Mouse (Mus musculus): ENCODE data around the gene Mmp20. TPM values are rescaled to one million over a fixed set of nuclear protein-coding genes. Genes with fewer than 3 reads are reported as not detected.

Mmp20 gene
- polyA plus RNA-seq, 1 experiment from 2014 or later: not detected

- 81% methylated on average over 4 of the region's 4 CpGs for WGBS
- Histone ChIP-seq H3K4me3 (no peak overlapping the region), H3K4me1 (no peaks in the 10 kb centered on the region), H3K27ac (no peak overlapping the region), H3K9me3 (replicated peaks) (no peaks in the 10 kb centered on the region), H3K27me3 (ENCODE audit: low read depth, poor library complexity, severe bottlenecking) (no peaks in the 10 kb centered on the region), H3K36me3 (no peaks in the 10 kb centered on the region)
- no peak for DNase-seq (ENCODE audit: low spot score)
These were observed 29.9 kb downstream of the Mmp20 start for GRCm38 (mm10) chr9:7657946-7658345.

- Histone ChIP-seq H3K4me3 (no peak overlapping the region), H3K9me3 (replicated peaks) (no peaks in the 10 kb centered on the region), H3K36me3 (no peaks in the 10 kb centered on the region), H3K27ac (no peak overlapping the region), H3K4me1 (no peaks in the 10 kb centered on the region), H3K27me3 (ENCODE audit: low read depth, poor library complexity, severe bottlenecking) (no peaks in the 10 kb centered on the region)
- 84% methylated on average over 6 of the region's 6 CpGs for WGBS
- DNase-seq (ENCODE audit: low spot score): no peak
These were observed 31.5 kb downstream of the Mmp20 start for GRCm38 (mm10) chr9:7659469-7660020.

- no peak for DNase-seq (ENCODE audit: low spot score)
- WGBS: 90% methylated on average over 1 of the region's 1 CpGs
These were observed 33.3 kb downstream of the Mmp20 start for GRCm38 (mm10) chr9:7661371-7661770.

GRCm38 (mm10) chr9:7669674-7670073, 41.6 kb downstream of the Mmp20 start:
- DNase-seq (ENCODE audit: low spot score): no peak
- H3K4me3 ChIP-seq: no peak overlapping the region
- no peak overlapping the region for H3K27ac ChIP-seq
- no peaks in the 10 kb centered on the region for H3K4me1 ChIP-seq
- no peaks in the 10 kb centered on the region for H3K36me3 ChIP-seq
- H3K9me3 ChIP-seq (replicated peaks): no peaks in the 10 kb centered on the region
- WGBS: 92% methylated on average over 1 of the region's 1 CpGs
- no peaks in the 10 kb centered on the region for H3K27me3 ChIP-seq (ENCODE audit: low read depth, poor library complexity, severe bottlenecking)

More at GRCm38 (mm10) chr9:7661371-7661770, 33.3 kb downstream of the Mmp20 start:
- Histone ChIP-seq H3K27ac (no peak overlapping the region), H3K4me3 (no peak overlapping the region), H3K9me3 (replicated peaks) (no peaks in the 10 kb centered on the region), H3K36me3 (no peaks in the 10 kb centered on the region), H3K27me3 (ENCODE audit: low read depth, poor library complexity, severe bottlenecking) (no peaks in the 10 kb centered on the region), H3K4me1 (no peaks in the 10 kb centered on the region)

- no peaks in the 10 kb centered on the region for H3K4me1 ChIP-seq
- H3K27ac ChIP-seq: no peak overlapping the region
- no peaks in the 10 kb centered on the region for H3K27me3 ChIP-seq (ENCODE audit: low read depth, poor library complexity, severe bottlenecking)
- no peaks in the 10 kb centered on the region for H3K9me3 ChIP-seq (replicated peaks)
- DNase-seq (ENCODE audit: low spot score): no peak
- no peak overlapping the region for H3K4me3 ChIP-seq
- WGBS: 88% methylated on average over 9 of the region's 9 CpGs
- no peaks in the 10 kb centered on the region for H3K36me3 ChIP-seq
These were observed 45.0 kb downstream of the Mmp20 start for GRCm38 (mm10) chr9:7672985-7673384.

DNA sequence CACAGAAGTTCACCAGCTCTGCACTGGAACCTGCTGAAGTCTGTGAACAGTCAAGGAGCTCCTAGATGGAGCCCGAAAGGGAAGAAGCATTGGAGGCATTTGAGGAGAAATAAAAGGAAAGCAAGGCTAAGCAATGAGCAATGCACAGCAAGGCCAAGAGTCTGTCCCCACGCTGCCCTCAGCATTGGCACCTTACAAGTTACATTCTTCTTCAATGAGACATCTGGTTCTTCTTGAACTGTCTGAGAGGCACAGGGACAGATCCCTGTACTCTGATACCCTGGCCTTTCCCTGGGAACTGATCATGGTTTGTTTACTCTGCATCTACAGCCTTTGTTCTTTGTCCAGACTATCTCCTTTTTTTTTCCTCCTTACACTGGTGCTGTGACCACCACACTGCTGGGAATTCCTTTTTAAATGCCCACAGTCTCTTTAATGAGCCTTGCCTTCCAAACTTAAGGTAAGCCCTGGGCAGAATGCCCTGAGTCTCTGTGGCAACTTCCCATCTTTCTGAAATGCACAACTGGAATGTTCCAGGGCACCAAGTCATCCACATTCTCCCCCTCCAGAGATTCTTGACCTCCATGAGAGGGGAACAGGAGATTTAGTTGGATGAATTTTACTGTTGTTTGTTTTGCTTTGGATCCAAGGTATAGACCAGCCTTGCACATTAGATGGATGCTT, 50.3 kb downstream of the Mmp20 start:
- no peaks in the 10 kb centered on the region for H3K4me1 ChIP-seq
- no peak for DNase-seq (ENCODE audit: low spot score)
- H3K27me3 ChIP-seq (ENCODE audit: low read depth, poor library complexity, severe bottlenecking): no peaks in the 10 kb centered on the region
- no peaks in the 10 kb centered on the region for H3K9me3 ChIP-seq (replicated peaks)
- H3K4me3 ChIP-seq: no peak overlapping the region
- H3K36me3 ChIP-seq: no peaks in the 10 kb centered on the region
- H3K27ac ChIP-seq: no peak overlapping the region
- 79% methylated on average over 2 of the region's 2 CpGs for WGBS

GRCm38 (mm10) chr9:7682081-7682618, 54.1 kb downstream of the Mmp20 start:
- no peak overlapping the region for H3K4me3 ChIP-seq
- H3K4me1 ChIP-seq: no peaks in the 10 kb centered on the region
- WGBS: 87% methylated on average over 9 of the region's 9 CpGs
- H3K27me3 ChIP-seq (ENCODE audit: low read depth, poor library complexity, severe bottlenecking): no peaks in the 10 kb centered on the region
- no peak for DNase-seq (ENCODE audit: low spot score)
- no peak overlapping the region for H3K27ac ChIP-seq
- H3K36me3 ChIP-seq: no peaks in the 10 kb centered on the region
- H3K9me3 ChIP-seq (replicated peaks): no peaks in the 10 kb centered on the region

- Histone ChIP-seq H3K27me3 (ENCODE audit: low read depth, poor library complexity, severe bottlenecking) (no peaks in the 10 kb centered on the region), H3K4me1 (no peaks in the 10 kb centered on the region), H3K27ac (no peak overlapping the region), H3K9me3 (replicated peaks) (no peaks in the 10 kb centered on the region), H3K4me3 (no peak overlapping the region), H3K36me3 (no peaks in the 10 kb centered on the region)
- WGBS: 87% methylated on average over 2 of the region's 2 CpGs
- no peak for DNase-seq (ENCODE audit: low spot score)
These were observed 58.0 kb downstream of the Mmp20 start for GRCm38 (mm10) chr9:7686024-7686423.

- H3K4me1 ChIP-seq: peaks cover 9% of the 10 kb centered on the region
- 62% methylated on average over 6 of the region's 6 CpGs for WGBS
- no peak for DNase-seq (ENCODE audit: low spot score)
- H3K27ac ChIP-seq: no peak overlapping the region
- no peaks in the 10 kb centered on the region for H3K36me3 ChIP-seq
- H3K4me3 ChIP-seq: no peak overlapping the region
- no peaks in the 10 kb centered on the region for H3K9me3 ChIP-seq (replicated peaks)
- no peaks in the 10 kb centered on the region for H3K27me3 ChIP-seq (ENCODE audit: low read depth, poor library complexity, severe bottlenecking)
These were observed 61.8 kb downstream of the Mmp20 start for GRCm38 (mm10) chr9:7689799-7690198.

- H3K36me3 ChIP-seq: no peaks in the 10 kb centered on the region
- 48% methylated on average over 1 of the region's 1 CpGs for WGBS
- no peak within 1 kb of the TSS for H3K4me3 ChIP-seq
- H3K9me3 ChIP-seq (replicated peaks): no peaks in the 10 kb centered on the region
- no peaks in the 10 kb centered on the region for H3K27me3 ChIP-seq (ENCODE audit: low read depth, poor library complexity, severe bottlenecking)
- peaks cover 9% of the 10 kb centered on the region for H3K4me1 ChIP-seq
- H3K27ac ChIP-seq: no peak within 1 kb of the TSS
- no peak for DNase-seq (ENCODE audit: low spot score)
These were observed 63.8 kb downstream of the Mmp20 start, which contains the start of gene Mmp7 for GRCm38 (mm10) chr9:7691790-7692189. Gene Mmp7, plus strand, starts transcription at chr9:7692090.

GRCm38 (mm10) chr9:7693961-7694360, 65.9 kb downstream of the Mmp20 start:
- Histone ChIP-seq H3K4me3 (no peak overlapping the region), H3K36me3 (no peaks in the 10 kb centered on the region), H3K27me3 (ENCODE audit: low read depth, poor library complexity, severe bottlenecking) (no peaks in the 10 kb centered on the region), H3K27ac (peak overlapping the region; percentile 51; the same call in 1 of the 2 replicates), H3K4me1 (peaks cover 9% of the 10 kb centered on the region), H3K9me3 (replicated peaks) (no peaks in the 10 kb centered on the region)
- 45% methylated on average over 3 of the region's 3 CpGs for WGBS
- DNase-seq (ENCODE audit: low spot score): no peak

DNA sequence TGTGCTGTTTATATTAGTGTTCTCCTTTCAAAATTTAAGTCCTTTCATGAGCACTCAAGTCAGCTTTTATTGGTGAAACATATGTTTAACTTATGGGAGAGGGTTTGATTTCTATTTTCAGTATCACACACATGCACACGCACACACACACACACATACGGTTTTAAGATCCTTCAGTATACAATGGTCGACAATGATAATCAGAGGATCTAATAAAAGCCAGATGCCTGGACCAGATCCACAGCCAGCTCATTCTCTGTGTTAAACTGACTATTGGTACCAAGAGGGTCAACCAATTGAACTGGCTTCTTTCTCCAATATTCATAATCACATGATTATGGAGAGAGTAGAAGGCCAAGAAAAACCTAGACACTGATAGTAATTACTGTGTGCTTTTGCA, 67.6 kb downstream of the Mmp20 start:
- Histone ChIP-seq H3K27ac (no peak overlapping the region), H3K4me3 (no peak overlapping the region), H3K27me3 (ENCODE audit: low read depth, poor library complexity, severe bottlenecking) (no peaks in the 10 kb centered on the region), H3K36me3 (no peaks in the 10 kb centered on the region), H3K9me3 (replicated peaks) (no peaks in the 10 kb centered on the region), H3K4me1 (peaks cover 9% of the 10 kb centered on the region)
- no peak for DNase-seq (ENCODE audit: low spot score)
- 79% methylated on average over 3 of the region's 3 CpGs for WGBS

- Histone ChIP-seq H3K27me3 (ENCODE audit: low read depth, poor library complexity, severe bottlenecking) (no peaks in the 10 kb centered on the region), H3K4me3 (no peak overlapping the region), H3K36me3 (no peaks in the 10 kb centered on the region), H3K27ac (no peak overlapping the region), H3K9me3 (replicated peaks) (no peaks in the 10 kb centered on the region), H3K4me1 (no peaks in the 10 kb centered on the region)
- DNase-seq (ENCODE audit: low spot score): no peak
- WGBS: 79% methylated on average over 6 of the region's 6 CpGs
These were observed 80.7 kb downstream of the Mmp20 start for GRCm38 (mm10) chr9:7708698-7709097.
